Mouse (Mus musculus): Measurements from ENCODE around the gene Lancl3. TPM values are rescaled to one million over a fixed set of nuclear protein-coding genes. Genes with fewer than 3 reads are reported as not detected.
A peak's percentile ranks its signal among the peaks of the same experiment; 100 is the strongest.

The Lancl3 gene
- polyA plus RNA-seq, 1 experiment from 2014 or later, result 0.82 TPM

DNA sequence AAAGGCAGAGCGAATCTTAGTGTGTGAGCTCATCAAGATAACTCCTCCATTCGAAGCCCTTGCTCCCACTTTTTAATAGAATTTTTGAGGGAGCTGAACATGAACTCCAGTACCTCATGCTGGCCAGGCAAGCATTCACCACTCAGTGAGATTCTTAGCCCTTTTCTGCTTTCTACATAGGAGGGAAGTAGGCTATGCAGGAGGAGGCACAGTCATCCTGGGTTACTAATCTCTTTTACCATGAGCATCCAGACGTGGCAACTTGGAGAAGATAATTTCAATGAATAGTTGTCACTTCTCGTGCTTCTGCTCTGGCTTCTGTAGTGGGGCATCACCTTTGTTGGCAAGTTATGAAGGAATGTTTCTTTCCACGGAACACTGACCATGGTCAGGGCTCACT, 57.1 kb downstream of the Lancl3 start, which contains the start of gene Gm14862:
Gm14862 (minus strand) TSS at position 134 of the 400 bp plus-strand sequence.
- no peaks in the 10 kb centered on the region for H3K4me1 ChIP-seq (replicated peaks; ENCODE audit: insufficient read depth, low read length)
- no peaks in the 10 kb centered on the region for H3K9me3 ChIP-seq (replicated peaks; ENCODE audit: low read length)
- 72% methylated on average over 5 of the region's 5 CpGs for WGBS
- ATAC-seq (replicated peaks; ENCODE audit: low FRiP score, low read depth), result no peak
- no peak within 1 kb of the TSS for H3K9ac ChIP-seq (ENCODE audit: low read depth, low read length)
- no peaks in the 10 kb centered on the region for H3K36me3 ChIP-seq (ENCODE audit: insufficient read depth, low read length)
- H3K27ac ChIP-seq, result no peak within 1 kb of the TSS
- no peak within 1 kb of the TSS for H3K4me3 ChIP-seq (replicated peaks; ENCODE audit: low read depth, low read length)
- no peaks in the 10 kb centered on the region for H3K27me3 ChIP-seq (ENCODE audit: insufficient read depth, low read length)
- TF ChIP-seq CTCF (IDR thresholded peaks at IDR 0.05; ENCODE audit: low read depth), result no peak
- no peak for DNase-seq (ENCODE audit: low spot score)
- no peak within 1 kb of the TSS for H3K4me2 ChIP-seq (ENCODE audit: low read length)

DNA sequence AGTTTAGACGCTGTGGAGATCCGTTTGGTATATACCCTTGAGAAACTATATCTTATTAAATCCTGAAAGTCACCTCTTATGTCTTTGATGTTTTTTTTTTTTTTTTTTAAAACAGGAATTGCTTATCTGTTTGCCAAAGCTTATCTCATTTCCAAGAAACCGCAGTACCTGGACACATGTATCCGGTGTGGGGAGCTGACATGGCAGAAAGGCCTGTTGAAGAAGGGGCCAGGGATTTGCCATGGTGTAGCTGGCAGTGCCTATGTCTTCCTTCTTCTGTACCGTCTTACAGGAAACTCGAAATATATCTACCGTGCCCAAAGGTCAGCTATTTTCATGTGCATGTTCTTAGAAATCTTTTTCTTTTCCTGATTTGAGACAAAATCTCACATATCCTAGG, 58.1 kb downstream of the Lancl3 start:
- H3K27ac ChIP-seq, result no peak overlapping the region
- H3K9me3 ChIP-seq (replicated peaks; ENCODE audit: low read length), result no peaks in the 10 kb centered on the region
- no peak overlapping the region for H3K4me2 ChIP-seq (ENCODE audit: low read length)
- H3K4me3 ChIP-seq (replicated peaks; ENCODE audit: low read depth, low read length), result no peak overlapping the region
- H3K27me3 ChIP-seq (ENCODE audit: insufficient read depth, low read length), result no peaks in the 10 kb centered on the region
- TF ChIP-seq CTCF (IDR thresholded peaks at IDR 0.05; ENCODE audit: low read depth), result no peak
- no peaks in the 10 kb centered on the region for H3K36me3 ChIP-seq (ENCODE audit: insufficient read depth, low read length)
- no peak overlapping the region for H3K9ac ChIP-seq (ENCODE audit: low read depth, low read length)
- ATAC-seq (replicated peaks; ENCODE audit: low FRiP score, low read depth) (no peak), DNase-seq (ENCODE audit: low spot score) (no peak)
- H3K4me1 ChIP-seq (replicated peaks; ENCODE audit: insufficient read depth, low read length), result no peaks in the 10 kb centered on the region
- 89% methylated on average over 7 of the region's 7 CpGs for WGBS

DNA sequence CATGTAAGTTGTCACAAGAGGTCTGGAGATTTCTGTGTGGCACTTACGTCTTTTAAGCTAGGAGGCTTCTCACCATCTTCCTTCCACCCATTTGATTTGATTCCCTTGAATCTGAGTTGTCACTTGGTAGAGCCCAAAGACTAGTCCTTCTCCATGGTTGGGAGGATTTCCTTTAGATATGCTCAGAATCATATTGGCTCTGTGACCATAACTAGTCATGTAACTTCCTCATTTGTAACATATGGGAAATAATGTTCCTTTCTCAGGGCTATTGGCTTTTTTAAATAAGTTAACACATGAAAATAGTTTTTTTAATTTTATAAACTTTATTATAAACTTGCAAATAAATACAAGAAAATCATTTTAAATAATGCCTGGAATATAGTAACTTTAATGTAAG, 59.6 kb downstream of the Lancl3 start:
- no peak for TF ChIP-seq CTCF (IDR thresholded peaks at IDR 0.05; ENCODE audit: low read depth)
- Histone ChIP-seq H3K9me3 (replicated peaks; ENCODE audit: low read length) (no peaks in the 10 kb centered on the region), H3K4me1 (replicated peaks; ENCODE audit: insufficient read depth, low read length) (no peaks in the 10 kb centered on the region), H3K4me3 (replicated peaks; ENCODE audit: low read depth, low read length) (no peak overlapping the region), H3K27ac (no peak overlapping the region), H3K9ac (ENCODE audit: low read depth, low read length) (no peak overlapping the region), H3K27me3 (ENCODE audit: insufficient read depth, low read length) (no peaks in the 10 kb centered on the region), H3K36me3 (ENCODE audit: insufficient read depth, low read length) (no peaks in the 10 kb centered on the region), H3K4me2 (ENCODE audit: low read length) (no peak overlapping the region)
- 77% methylated on average over 1 of the region's 1 CpGs for WGBS
- DNase-seq (ENCODE audit: low spot score) (no peak), ATAC-seq (replicated peaks; ENCODE audit: low FRiP score, low read depth) (no peak)

DNA sequence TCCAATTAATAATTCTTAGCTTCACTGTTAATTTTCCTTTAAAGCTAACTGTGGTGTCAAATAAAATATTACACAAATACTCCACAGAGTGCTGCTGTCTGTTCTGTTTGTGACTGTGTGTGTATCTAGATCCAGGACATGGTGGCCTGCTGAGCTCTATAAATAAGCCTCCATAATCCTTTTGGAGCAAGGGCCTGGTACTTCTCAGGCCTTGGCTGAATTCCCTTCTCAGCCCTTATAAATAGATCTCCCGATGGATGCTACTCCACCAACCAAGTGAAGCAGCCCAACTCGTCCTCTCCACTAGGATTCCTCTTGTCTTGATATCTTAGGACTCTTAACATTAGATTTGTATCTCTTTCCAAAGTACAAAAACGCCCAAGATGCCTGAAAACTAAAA, 71.4 kb downstream of the Lancl3 start:
- Histone ChIP-seq H3K9ac (ENCODE audit: low read depth, low read length) (no peak overlapping the region), H3K27me3 (ENCODE audit: insufficient read depth, low read length) (no peaks in the 10 kb centered on the region), H3K36me3 (ENCODE audit: insufficient read depth, low read length) (no peaks in the 10 kb centered on the region), H3K4me3 (replicated peaks; ENCODE audit: low read depth, low read length) (no peak overlapping the region), H3K9me3 (replicated peaks; ENCODE audit: low read length) (no peaks in the 10 kb centered on the region), H3K4me1 (replicated peaks; ENCODE audit: insufficient read depth, low read length) (no peaks in the 10 kb centered on the region), H3K27ac (no peak overlapping the region), H3K4me2 (ENCODE audit: low read length) (no peak overlapping the region)
- ATAC-seq (replicated peaks; ENCODE audit: low FRiP score, low read depth) (no peak), DNase-seq (ENCODE audit: low spot score) (no peak)
- 72% methylated on average over 3 of the region's 3 CpGs for WGBS
- no peak for TF ChIP-seq CTCF (IDR thresholded peaks at IDR 0.05; ENCODE audit: low read depth)

DNA sequence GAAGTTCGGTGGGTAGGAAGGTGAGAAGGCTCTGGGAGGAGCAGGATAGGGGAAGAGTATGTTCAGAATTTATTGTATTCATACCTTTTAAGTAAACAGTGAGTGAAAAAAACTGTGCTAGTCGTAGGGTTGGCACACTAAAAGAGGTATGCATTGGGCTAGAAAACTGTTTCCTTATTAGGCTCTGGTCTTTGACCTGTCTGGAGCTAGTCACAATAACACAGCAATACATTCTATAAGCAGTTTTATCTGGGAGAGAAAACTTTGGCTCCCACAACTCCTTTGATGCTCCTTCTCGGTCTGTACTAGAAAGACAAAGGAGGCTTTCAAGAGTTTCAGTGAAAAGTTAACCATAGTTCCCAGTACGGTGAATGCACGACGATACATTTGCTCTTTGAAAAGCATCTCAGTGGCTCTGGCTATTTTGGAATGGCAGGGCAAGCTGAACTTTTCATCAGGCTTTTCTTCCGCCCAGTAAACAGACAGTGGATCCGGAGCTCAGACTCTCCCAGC, 72.3 kb downstream of the Lancl3 start:
- peak overlapping the region; percentile 54 for H3K4me2 ChIP-seq (ENCODE audit: low read length)
- TF ChIP-seq CTCF (IDR thresholded peaks at IDR 0.05; ENCODE audit: low read depth), result no peak
- no peak for ATAC-seq (replicated peaks; ENCODE audit: low FRiP score, low read depth)
- H3K36me3 ChIP-seq (ENCODE audit: insufficient read depth, low read length), result no peaks in the 10 kb centered on the region
- no peaks in the 10 kb centered on the region for H3K9me3 ChIP-seq (replicated peaks; ENCODE audit: low read length)
- peak overlapping the region; percentile 51 for H3K4me3 ChIP-seq (replicated peaks; ENCODE audit: low read depth, low read length)
- H3K4me1 ChIP-seq (replicated peaks; ENCODE audit: insufficient read depth, low read length), result no peaks in the 10 kb centered on the region
- no peaks in the 10 kb centered on the region for H3K27me3 ChIP-seq (ENCODE audit: insufficient read depth, low read length)
- DNase-seq (ENCODE audit: low spot score), result no peak
- whole genome bisulfite sequencing, result 27% methylated on average over 8 of the region's 8 CpGs
- H3K27ac ChIP-seq, result peak overlapping the region; percentile 28; the same call in 1 of the 2 replicates
- H3K9ac ChIP-seq (ENCODE audit: low read depth, low read length), result no peak overlapping the region

DNA sequence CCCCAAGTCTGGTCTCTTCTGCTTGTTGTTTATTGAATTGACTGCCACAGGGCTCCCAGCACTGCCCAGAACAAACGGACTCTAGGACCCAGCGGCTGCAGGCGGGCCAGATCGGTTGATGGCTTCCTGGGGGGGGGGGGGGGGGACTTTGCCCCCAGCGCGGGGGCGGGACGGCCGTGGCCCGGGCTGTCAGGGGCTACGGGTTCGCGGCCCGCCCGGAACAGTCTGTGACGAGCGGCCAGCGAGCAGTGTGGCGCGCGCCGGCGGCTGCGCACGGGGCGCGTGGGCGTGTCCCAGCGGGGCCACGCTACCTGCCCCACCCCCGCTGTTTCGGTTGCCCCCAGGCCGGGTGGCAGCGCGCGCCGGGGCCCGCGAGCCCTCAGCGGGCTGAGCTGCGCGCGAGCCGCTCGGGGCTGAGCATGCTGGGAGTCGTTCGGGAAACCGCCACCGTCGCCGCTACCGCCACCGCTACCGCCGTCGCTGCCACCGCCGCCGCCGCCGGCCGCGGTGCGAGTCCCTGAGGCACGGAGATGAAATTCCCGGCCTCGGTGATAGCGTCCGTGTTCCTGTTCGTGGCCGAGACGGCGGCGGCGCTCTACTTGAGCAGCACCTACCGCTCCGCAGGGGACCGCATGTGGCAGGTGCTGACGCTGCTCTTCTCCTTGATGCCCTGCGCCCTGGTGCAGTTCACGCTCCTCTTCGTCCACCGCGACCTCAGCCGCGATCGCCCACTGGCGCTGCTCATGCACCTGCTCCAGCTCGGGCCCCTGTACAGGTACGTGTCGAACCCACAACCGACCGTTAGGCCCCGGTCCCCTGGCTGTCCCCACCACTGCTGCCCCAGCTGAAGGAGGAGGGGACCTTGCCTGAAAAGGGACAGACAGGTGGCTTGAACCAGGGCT, 73.0 kb downstream of the Lancl3 start, which contains the start of gene Xk:
Xk (plus strand) TSS at position 297 of the 902 bp plus-strand sequence.
- no peak for TF ChIP-seq CTCF (IDR thresholded peaks at IDR 0.05; ENCODE audit: low read depth)
- DNase-seq (ENCODE audit: low spot score) (peak; percentile 69), ATAC-seq (replicated peaks; ENCODE audit: low FRiP score, low read depth) (peak; percentile 87)
- WGBS, result 26% methylated on average over 63 of the region's 94 CpGs
- Histone ChIP-seq H3K27ac (peak within 1 kb of the TSS; percentile 28; the same call in 1 of the 2 replicates), H3K36me3 (ENCODE audit: insufficient read depth, low read length) (no peaks in the 10 kb centered on the region), H3K9ac (ENCODE audit: low read depth, low read length) (peak within 1 kb of the TSS; percentile 59), H3K4me2 (ENCODE audit: low read length) (peak within 1 kb of the TSS; percentile 54), H3K4me3 (replicated peaks; ENCODE audit: low read depth, low read length) (peak within 1 kb of the TSS; percentile 51), H3K9me3 (replicated peaks; ENCODE audit: low read length) (no peaks in the 10 kb centered on the region), H3K4me1 (replicated peaks; ENCODE audit: insufficient read depth, low read length) (no peaks in the 10 kb centered on the region), H3K27me3 (ENCODE audit: insufficient read depth, low read length) (no peaks in the 10 kb centered on the region)
